Mouse (Mus musculus) ZHBTc4 (cell line): ENCODE results near the gene Ccer2.

Source experiments
- DNase-seq: peaks from one replicate; pipeline ENCODE4 v3.0.0-alpha.2; 2011; ENCODE audit warnings: low read depth, low spot score

Ccer2 gene

GRCm38 (mm10) chr7:28749935-28750334, 6.0 kb upstream of the Ccer2 start:
- DNase-seq, result no peak

- peak; percentile 57 for DNase-seq
These were observed 2.6 kb downstream of the Ccer2 start for GRCm38 (mm10) chr7:28758623-28759022.

GRCm38 (mm10) chr7:28761907-28762306, 5.9 kb downstream of the Ccer2 start:
- no peak for DNase-seq

GRCm38 (mm10) chr7:28765211-28765610, 9.2 kb downstream of the Ccer2 start:
- no peak for DNase-seq

- peak; percentile 99 for DNase-seq
These were observed 10.4 kb downstream of the Ccer2 start, which contains the start of gene Sirt2 for GRCm38 (mm10) chr7:28766173-28766879. Gene Sirt2 (plus strand): TSS chr7:28766735.

GRCm38 (mm10) chr7:28766910-28767309, 10.9 kb downstream of the Ccer2 start:
- no peak for DNase-seq

GRCm38 (mm10) chr7:28767462-28767965, 11.5 kb downstream of the Ccer2 start, which contains the start of gene Nfkbib:
Gene Nfkbib (minus strand): TSS chr7:28767512.
- no peak for DNase-seq

GRCm38 (mm10) chr7:28769414-28769958, 13.5 kb downstream of the Ccer2 start:
- no peak for DNase-seq

GRCm38 (mm10) chr7:28770309-28770708, 14.3 kb downstream of the Ccer2 start:
- DNase-seq, result no peak

GRCm38 (mm10) chr7:28771867-28772266, 15.9 kb downstream of the Ccer2 start:
- DNase-seq, result no peak

- peak; percentile 38 for DNase-seq
These were observed 17.2 kb downstream of the Ccer2 start for GRCm38 (mm10) chr7:28773163-28773562.

- DNase-seq, result no peak
These were observed 18.2 kb downstream of the Ccer2 start for GRCm38 (mm10) chr7:28774164-28774563.

GRCm38 (mm10) chr7:28775129-28775528, 19.2 kb downstream of the Ccer2 start:
- no peak for DNase-seq

GRCm38 (mm10) chr7:28778825-28779224, 22.9 kb downstream of the Ccer2 start:
- no peak for DNase-seq

GRCm38 (mm10) chr7:28780067-28780658, 24.2 kb downstream of the Ccer2 start:
- DNase-seq, result peak; percentile 93

- DNase-seq, result no peak
These were observed 24.9 kb downstream of the Ccer2 start for GRCm38 (mm10) chr7:28780857-28781256.

- DNase-seq, result no peak
These were observed 25.3 kb downstream of the Ccer2 start for GRCm38 (mm10) chr7:28781261-28781663.

- no peak for DNase-seq
These were observed 29.2 kb downstream of the Ccer2 start for GRCm38 (mm10) chr7:28785161-28785560.

GRCm38 (mm10) chr7:28787884-28788283, 31.9 kb downstream of the Ccer2 start:
- DNase-seq, result no peak

- no peak for DNase-seq
These were observed 32.6 kb downstream of the Ccer2 start, which contains the start of gene Rinl for GRCm38 (mm10) chr7:28788307-28789195. Gene Rinl (plus strand): TSS chr7:28788969.

GRCm38 (mm10) chr7:28789235-28789634, 33.3 kb downstream of the Ccer2 start:
- DNase-seq, result no peak
